Mouse (Mus musculus) cerebellum, adult 9-10 months (tissue): ENCODE results near the gene Hacd2.

ENCODE experiments used
- DNase-seq: peaks from one replicate; pipeline ENCODE4 v3.0.0; 2022

Hacd2 gene

DNA sequence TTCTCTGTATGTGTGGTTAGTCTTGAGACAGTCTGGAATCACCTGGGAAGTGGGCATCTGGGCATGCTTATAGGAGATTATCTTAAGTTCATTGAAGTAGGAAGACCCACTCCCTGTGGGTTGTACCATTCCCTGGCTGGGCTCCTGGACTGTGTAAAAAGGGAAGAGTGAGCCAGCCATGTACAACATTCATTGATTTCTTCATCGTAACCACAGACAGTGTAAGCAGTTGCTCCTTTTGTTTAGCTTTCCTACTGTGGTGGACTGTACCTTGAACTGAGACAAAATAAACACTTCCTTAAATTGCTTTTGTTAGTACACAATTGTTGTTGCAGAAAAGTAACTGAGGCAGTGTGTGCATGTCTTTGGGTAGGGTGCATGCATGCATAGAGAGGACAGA lies 33.6 kb downstream of the Hacd2 start:
- no peak for DNase-seq

DNA sequence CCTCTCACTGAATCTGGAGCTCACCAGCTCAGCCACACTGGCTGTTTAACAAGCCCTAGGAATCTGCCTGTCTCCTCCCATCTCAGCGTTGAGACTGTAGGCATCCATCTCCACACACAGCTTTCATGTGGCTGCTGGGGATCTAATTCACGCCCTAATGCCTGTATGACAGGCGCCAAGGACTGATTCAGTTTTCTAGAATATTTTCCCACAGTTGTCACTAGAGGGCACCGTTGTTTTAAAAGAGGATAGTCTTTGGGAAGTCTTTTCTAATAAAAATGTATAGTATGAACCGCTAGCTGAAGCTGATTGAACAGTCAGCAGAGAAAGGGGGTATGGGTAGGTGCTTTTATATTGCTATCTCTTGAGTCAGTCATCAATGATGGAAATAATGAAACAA lies 34.1 kb downstream of the Hacd2 start:
- peak; percentile 62 for DNase-seq

DNA sequence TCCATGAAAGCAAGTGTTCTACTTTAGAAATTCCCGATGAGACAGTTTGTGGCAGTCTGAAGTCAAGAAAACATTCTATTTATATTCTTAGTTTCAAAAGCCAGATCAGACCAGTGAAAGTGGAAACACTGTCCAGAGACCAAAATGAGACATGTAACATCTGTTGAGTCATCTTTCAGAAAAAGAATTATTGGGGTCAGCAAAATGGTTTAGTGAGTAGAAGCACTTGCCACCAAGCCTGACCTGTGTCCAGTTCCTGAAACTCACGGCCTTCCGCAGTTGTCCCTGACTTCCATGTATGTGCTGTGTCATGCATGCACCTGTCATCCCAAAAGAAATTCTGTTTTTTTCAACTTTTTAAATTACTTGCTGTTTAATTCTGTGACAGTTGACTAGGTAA lies 34.6 kb downstream of the Hacd2 start:
- DNase-seq: no peak

DNA sequence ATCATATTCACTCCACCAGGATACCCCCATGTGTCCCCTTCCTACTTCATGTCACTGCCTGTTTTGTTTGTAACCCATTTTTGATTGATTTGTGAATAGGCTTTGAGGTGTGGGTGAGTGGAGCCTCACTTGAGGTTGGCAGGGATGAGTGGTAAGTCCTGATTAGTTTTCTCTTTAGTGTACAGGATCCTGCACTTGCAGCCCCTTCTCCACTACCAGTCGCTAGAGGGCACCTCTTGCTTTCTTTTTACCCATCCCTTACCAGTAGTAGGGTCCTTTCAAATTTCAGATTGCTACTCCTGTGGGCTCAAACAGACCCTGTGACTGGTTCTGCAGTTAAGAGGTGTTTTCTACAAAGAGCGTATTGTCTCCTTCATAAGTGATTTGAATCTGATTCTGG lies 38.8 kb downstream of the Hacd2 start:
- no peak for DNase-seq

DNA sequence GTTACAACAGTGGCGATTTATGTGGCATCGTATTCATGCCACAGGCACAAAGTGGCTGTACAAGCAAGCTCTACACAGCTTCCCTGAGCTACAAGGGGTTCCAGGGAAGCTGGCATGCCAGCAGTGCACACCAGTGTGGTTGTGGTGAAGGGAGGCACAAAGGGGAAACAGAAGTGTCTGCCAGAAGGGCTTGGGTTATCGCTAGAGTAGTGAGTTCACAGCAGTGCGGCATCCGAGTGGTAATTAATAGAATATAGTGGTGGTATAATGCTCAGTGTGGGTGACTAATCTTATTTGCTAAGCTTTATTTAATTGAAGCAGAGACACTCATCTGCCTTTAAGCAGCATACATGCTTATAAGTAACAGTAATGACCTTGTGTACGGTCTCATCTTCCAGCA lies 43.5 kb downstream of the Hacd2 start:
- no peak for DNase-seq

DNA sequence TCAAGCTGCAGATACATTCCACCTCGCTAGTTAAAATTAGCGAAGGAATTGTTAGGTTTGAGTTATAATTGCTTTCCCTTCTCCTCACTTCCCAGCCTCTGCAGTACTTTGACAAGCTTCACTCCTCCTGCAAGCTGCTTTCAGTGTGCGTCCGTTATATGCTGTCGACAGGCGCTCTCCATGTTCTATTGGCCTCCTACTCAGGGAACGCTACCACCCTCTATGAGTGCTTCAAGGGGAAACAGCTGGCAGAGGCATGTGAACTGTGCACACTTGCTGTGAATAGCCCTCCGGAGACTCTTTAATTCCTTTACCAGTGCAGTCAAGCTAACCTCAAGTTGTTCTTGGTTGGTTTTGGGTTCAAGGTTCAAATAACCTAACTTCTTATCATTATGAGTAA lies 44.9 kb downstream of the Hacd2 start:
- DNase-seq: no peak

DNA sequence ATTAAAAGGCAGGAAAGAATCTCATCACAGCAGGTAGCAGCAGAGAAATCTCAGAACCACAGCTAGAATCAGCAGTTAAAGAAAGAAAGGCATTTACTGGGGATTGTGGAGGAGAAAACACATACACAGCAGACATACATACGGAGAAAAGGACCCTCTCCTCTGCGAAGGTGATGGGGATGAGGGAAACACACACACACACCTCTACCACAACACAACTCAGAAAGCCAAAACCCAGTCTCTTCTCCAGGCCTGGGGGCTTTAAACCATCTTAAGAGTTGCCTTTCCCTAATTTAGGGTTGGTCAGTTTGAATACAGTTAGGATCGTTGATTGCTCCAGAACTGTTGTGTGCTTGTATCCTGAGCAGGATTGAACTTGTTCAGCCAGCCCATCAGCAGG lies 45.4 kb downstream of the Hacd2 start:
- no peak for DNase-seq

DNA sequence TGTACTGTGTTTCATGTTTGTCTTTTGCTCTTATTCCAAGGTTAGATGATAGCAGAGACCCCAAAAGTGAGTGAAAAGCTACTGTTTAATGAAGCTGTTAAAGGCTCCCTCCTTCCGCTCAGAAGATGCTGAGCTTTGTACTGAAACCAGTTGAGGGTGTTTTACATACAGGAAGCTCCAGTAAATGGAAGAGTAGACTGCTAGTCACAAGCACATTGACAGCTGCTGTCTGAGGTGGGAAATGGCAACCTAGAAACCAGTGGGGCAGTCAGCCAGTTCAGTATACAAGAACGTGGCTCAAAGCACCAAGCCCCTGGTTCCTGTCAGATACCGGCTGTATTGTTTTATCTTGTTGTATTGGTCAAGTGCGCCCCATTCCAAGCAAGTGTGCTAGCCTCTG lies 46.7 kb downstream of the Hacd2 start:
- DNase-seq: no peak

DNA sequence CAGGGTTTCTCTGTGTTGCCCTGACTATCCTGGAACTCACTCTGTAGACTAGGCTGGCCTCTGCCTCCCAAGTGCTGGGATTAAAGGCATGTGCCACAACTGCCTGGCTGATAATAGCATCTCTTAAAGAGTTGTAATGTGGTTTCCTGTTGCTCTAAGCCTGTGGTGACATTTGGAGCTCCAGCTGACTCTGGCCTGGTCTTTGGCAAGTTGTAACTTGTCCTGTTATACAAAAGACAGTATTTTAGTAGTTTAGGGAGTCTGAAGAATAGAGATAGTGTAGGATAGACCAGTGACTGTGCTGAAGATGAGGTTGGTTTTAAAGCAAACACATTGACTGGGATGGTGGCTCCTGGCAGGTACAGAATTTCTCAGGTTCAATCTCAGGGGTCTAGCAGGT lies 52.2 kb downstream of the Hacd2 start:
- DNase-seq: no peak

DNA sequence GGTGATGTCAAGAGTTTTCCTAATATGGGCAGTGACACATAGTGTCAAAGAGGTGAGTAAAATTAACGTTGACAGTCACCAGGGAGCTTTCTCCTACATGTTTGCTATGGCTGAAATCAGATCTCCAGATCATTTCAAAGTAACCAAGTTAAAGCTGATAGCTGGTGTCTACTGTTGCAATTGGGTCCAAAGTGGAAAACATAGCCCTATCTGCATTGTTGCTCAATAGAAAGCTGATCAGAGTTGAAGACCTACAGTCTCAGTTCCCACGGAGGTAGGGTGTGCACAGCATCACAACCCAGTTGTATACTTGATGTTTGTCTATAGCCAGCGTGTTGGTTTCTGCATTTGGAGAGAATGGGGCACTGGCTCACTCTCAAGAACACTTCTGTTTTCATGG lies 53.4 kb downstream of the Hacd2 start:
- no peak for DNase-seq

DNA sequence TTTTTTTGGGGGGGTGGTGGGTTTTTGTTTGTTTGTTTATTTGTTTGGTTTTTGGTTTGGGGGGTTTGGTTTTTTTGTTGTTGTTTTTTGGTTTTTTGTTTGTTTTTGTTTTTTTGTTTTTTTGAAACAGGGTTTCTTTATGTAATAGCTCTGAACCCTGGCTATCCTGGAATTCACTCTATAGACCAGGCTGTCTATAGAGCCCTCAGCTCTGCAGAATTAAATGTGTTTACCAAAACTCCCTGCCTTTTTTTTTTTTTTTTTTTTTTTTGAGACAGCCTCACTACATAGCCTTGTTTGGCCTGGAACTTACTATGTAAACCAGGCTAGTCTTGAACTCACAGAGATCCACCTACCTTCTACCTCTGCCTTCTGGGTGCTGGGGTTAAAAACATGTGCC lies 71.3 kb downstream of the Hacd2 start:
- DNase-seq: no peak

DNA sequence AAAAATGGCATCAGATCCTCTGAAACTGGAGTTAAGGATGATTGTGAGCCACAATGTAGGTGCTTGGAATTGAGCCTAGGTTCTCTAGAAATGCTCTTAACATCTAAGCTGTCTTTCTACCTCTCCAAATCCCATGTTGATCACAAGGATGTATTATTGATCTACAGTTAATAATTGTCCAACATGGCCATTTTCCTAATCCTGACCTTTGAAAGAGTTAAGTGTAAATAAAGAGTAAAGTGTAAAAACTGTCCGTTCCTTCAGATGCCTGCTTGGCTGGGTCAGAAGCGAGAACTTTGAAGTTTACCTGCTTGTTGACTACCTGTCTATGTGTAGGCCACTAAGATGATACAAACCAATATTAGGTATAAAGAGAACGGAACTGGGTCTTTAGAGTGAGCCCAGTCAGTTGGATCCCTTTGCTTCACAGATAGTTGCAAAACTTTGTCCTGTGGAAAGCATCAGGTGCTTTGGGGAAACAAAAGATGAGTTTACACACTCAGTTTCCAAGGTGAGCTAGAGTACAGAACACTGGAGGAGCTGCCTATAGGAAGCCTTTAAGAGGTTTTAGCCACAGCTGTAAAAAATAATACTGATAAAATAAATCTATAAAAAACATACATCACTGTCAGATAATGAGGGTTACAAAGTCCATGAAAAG lies 75.8 kb downstream of the Hacd2 start:
- DNase-seq: no peak

DNA sequence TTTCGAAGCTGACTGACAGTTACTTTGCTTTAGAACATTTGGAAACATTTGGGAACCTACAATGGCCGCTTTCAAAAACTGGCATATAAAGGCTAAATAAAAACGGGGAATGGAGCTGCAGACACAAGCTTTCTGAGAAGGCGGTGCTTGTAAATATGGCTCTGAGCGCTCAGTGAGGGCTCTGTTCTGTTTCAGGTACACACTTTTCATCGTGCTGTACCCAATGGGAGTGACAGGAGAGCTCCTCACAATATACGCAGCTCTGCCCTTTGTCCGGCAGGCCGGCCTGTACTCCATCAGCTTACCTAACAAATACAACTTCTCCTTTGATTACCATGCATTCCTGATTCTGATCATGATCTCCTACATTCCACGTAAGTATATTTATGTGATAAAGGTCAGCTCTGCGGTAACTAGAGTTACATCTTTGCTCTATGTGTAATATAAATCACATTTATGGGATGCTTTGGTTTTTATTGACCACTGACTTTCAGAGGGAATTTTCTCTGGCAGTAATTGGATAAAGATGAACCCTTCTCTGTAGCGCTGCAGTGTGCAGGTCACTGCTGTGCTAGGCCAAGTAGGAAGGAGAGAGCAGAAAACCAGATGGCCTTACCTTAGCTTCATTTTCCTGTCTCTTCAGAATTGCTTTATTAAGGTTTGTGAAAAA lies 79.7 kb downstream of the Hacd2 start:
- no peak for DNase-seq

DNA sequence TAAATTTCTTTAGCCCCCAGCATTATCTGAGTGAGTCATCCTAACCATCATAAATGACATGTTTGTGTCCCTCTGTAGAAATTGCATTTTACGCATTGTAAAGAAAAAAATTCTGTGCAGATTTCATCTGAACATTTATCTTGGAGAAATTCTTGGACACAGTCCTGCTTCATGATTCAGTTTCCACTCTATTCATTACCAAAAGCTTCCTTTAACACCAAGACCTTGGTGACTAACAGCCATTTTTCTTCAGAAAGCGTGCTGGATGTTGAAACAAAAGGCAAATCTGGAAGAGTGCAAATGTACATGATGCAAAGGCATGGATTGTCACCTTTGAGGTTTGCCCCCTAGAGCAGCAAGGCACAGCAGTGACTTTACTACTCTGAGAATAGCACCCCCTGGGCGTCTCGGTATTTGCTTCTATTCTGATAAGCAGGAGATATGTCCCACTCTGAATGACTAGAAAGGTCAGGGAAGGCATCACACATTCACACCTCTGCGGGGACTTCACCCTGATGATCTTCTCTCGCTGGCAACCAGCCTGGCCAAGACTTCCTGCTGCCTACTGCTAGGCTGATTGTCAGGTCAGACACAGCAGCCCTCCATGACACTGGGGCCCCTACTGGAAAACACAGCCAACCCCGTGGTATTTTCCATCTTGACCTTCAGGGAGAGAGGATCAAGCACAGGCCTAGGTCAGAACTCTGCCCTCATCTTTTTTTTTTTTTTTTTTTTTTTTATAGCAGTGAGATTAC lies 80.8 kb downstream of the Hacd2 start:
- no peak for DNase-seq

DNA sequence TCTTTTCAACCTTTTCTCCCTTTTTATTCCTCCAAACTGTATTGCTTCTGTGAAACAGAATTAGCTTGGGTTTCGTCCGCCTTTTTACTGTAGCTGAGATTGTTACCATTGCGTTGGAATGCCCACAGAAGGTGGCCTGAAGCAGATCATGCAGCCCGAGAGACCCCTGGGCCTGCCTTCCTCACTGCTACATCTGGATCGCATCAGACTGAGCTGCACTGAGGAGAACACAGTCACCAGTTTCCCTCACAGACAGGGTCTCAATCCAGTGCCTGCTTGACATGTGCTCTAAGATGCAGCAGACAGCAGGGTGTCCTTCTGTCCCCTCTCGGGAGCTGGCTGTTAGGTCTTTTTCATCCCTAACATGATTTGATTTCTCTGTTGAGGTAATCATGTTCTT lies 85.8 kb downstream of the Hacd2 start:
- DNase-seq: no peak

DNA sequence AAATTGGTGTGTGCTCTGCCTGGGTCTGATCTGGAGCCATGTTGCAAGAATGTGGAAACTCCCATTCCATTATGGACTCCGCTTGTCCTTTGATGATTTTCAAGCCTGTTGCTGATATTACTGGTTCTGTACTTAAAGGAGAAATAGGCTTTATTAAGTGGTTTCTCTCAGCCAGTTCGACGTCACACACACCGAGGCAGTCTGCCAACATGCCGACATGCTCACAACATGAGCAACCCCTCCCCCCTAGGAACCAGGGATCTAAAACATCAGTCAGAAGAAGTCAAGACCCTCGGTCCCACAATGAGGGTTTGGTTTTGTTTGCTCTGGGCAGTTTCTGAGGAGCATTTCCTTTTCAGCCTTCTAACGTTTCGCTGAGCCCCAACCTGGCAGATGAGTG lies 86.9 kb downstream of the Hacd2 start:
- DNase-seq: no peak

DNA sequence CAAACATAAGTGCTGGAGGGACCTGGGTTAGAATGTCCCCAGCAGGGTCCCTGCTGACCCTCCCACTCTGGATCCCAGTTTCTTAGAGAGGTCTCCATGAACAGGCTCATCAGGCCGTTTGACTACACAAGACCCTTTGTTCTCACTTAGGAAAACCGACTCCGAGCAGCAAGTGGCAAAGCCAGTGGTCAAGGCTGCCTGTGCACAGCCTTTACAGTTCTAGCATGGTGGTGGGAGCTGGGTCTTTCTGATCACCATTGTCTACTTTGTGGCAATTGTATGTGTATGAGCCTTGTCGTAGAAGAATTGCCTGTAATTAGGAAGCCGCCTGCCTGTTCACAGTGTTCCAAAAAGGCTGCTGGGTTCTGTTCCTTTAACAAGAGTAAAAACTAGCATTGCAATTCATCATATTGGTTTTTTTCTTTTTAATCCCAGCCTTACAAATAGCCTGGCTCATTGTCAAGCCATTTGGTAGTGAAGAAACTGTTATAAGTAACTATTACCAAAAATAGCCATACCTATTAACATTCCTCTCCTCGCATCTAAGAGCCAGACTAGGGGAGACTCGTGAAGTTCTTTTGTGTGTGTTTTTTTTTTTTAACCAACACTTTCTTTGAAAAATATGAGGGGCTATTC lies 87.5 kb downstream of the Hacd2 start:
- no peak for DNase-seq

DNA sequence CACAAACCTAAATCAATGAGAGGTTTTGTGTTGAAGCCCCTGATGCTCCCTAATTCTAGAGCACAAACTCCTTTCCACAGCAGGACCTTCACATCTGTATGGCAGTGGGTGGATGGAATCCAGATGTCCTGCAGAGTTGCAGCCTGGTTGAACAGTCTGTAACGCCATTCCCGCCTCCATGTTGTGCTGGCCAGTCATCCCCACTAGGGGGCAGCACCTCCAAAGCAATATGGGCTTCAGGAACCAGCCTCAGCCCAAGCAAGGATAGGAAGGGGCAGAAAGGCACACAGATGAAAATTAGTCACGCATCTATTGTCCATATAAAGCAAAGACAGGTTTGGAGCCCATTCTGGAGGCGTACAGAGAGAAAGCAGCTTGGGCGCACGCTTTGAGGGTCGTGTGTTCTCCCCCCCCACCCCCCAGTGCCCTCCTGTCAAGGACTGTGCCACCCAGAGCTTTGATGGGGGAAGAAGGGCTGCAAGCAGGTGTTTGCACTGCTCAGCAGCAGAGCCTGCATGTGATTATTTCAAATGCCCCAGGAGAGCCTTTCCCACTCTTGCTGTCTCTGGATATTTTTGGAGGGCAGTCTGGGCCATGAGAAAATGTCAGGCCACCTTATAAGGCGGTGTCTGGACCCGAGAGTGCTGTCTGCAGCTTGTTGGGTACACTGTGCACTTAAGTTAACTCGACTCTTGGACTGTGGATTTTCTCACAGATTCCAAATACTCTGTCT lies 88.3 kb downstream of the Hacd2 start:
- DNase-seq: peak; percentile 80

DNA sequence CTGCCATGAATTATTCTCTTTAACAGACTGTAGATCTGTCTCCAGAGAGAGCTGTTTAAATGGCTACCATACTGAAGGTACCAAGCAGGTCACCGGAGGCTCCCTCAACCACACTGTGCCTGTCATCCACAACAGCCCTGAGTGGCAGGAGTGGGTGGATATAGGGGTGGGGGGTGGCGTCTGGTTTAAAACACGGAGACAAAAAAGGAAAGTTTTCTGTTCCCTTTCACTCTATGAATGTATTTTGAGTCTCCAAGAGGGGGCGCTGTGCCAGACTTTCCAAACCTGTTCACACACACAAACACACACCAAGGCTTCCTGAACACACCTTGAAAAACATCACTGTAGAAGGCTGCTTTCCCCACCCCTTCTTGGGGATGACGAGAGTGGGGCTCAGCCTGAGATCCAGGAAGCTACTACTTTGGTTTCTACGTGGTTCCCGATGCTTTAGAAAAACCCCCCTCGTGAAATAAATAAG lies 89.0 kb downstream of the Hacd2 start:
- no peak for DNase-seq

DNA sequence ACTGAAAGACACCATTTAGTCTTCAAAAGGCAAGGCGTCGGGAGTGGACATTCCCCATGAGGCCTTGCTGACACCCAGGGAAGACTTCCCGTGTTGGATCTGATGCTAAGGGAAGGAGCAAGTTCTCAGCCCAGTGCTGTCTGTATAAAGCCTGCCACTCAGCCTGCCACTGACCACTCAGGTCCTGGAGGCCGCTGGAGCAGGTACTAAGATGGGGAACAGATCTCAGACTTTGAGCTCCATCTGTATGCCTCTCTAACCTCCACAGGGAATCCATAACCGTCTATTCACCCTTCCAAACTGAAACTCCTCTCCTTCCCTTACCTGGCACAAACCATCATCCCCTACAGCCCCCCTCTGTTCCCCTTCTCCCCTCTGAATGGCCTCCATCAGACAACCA lies 91.3 kb downstream of the Hacd2 start:
- no peak for DNase-seq

DNA sequence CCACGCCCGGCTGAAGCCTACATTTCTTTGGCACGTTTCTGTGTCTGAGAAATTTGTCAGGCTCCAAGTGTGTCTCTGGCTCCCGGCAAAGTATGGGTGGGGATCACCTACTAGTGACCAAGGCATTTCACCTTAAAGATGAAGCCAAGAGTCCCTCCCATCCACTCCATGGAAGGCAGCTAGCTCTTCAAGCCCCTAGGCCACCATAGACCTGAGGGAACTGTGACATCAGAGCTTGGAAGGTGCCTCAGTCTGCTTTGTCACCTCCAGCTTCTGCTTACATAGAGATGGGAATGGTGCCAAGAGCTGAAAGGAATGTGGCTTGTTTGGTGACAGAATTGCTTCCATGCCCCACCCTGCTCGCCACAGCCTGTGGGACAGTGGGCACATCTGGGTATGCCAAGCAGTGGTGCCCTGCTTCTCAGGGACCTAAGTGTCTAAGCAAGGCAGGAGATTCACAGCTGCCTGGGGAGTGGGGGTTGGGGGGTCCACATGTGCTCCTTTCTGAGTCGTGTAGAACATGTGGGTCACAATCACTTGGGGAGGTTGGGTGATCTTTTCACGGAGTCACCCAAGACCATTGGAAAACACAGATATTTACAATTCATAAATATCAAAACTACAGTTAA lies 94.2 kb downstream of the Hacd2 start:
- no peak for DNase-seq

DNA sequence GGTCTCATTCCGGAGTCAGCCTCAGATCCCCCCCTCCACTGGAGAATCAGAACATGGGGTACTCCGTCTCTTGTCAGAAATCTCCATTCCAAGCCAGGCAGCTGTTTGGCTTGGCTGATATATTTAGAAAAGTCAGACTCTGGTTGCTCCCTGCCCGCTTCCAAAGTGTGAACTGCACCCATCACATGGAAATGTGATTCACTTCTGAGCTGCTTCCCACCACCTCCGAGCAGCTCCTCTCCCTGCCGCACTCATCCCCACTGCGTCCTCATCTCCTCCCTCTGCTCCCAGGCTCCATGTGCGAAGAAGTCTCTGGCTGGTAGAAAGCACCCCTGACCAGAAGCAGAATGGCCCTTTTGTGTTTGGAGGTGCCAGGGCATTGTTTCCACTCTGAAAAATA lies 95.2 kb downstream of the Hacd2 start:
- no peak for DNase-seq

DNA sequence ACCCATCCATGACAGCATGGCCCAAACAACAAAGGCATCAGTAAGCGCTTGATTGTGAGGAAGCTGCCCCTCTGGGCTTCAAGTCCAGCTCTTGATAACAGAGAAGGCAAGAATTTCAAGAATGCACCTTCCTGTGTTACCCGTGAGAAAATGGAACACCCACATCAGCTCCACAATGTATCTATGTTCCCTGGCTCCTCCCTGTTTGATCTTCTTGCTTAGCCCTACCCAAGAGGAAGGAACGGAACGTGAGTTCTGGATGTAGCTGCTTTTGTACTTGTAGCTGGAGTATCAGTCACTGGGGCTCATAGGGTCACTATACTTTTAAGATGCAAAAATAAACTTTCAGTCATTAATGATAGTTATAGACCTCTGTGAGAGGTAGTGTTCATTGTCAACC lies 98.4 kb downstream of the Hacd2 start:
- DNase-seq: no peak
